Mouse (Mus musculus): ENCODE measurements around the gene Nsd1.
"Not testable (repeated sequence)": the region's sequence is repeated elsewhere in the genome, so short reads cannot be mapped to it uniquely, and the experiment has no call there.

The Nsd1 gene

DNA sequence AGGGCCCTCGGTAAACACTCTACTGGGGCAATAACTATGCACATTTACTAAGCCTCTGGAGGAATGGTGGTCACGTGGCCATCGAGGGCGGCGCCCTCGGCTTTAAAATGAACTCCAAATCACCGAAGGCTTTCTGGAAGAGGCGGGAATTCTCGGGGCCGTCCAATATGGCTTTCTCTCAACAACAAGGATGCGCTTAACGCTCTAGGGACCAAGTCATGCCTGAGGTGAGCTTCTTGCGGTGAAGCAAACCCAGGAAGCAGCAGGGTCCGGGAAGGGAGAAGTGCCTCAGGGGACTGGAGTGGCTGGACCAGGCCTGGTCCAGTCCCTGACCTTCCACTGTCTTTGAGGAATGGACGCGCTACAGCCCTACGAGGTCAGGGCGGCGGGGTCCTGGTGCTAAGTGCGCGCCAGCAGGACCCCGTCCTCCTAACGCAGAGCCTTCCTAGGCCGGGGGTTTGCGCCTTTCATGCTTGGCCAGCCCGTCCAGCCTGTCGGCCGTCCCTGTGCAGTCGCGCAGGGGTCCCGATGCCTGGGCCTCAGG is at the start of gene Nsd1:
Gene Nsd1 (plus strand): TSS at position 134 of the 544 bp plus-strand sequence.
- no peak for DNase-seq

DNA sequence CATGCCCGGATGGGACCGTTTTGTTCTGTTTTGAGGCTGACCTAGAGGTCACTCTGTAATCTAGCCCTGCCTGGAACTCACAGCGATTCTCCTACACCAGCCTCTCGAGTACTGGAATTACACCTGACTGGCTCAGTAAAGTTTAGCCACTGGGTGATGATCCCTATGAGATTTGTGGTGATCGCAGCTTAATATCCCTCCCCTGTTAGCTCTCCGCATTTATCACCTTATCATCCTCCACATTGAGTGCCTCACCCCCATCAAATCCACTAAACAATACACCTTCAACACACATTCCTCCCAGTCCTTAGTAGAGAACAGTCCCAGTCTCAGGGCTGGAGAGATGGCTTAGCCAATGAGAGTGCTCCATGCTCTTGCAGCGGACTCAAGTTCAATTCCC is 47.2 kb upstream of the Nsd1 start:
- no peak for DNase-seq

GRCm38 (mm10) chr13:55163553-55163952 is 46.0 kb upstream of the Nsd1 start:
- DNase-seq, result peak; percentile 77

DNA sequence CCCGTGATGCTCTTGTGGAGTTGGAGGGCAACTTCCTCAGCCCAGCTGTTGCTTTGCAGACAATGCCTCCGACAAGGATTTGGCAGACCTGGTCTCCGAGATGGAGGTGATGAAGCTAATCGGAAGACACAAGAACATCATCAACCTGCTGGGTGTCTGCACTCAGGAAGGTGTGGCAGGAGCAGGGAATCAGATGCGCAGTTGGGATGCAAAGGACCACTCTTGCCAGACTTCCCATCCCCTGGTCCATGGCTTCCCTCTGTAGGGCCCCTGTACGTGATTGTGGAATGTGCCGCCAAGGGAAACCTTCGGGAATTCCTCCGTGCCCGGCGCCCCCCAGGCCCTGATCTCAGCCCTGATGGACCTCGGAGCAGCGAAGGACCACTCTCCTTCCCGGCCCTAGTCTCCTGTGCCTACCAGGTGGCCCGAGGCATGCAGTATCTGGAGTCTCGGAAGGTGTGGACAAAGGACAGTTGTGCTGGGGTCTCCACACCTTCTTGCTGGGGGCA is 43.7 kb upstream of the Nsd1 start:
- DNase-seq, result no peak

DNA sequence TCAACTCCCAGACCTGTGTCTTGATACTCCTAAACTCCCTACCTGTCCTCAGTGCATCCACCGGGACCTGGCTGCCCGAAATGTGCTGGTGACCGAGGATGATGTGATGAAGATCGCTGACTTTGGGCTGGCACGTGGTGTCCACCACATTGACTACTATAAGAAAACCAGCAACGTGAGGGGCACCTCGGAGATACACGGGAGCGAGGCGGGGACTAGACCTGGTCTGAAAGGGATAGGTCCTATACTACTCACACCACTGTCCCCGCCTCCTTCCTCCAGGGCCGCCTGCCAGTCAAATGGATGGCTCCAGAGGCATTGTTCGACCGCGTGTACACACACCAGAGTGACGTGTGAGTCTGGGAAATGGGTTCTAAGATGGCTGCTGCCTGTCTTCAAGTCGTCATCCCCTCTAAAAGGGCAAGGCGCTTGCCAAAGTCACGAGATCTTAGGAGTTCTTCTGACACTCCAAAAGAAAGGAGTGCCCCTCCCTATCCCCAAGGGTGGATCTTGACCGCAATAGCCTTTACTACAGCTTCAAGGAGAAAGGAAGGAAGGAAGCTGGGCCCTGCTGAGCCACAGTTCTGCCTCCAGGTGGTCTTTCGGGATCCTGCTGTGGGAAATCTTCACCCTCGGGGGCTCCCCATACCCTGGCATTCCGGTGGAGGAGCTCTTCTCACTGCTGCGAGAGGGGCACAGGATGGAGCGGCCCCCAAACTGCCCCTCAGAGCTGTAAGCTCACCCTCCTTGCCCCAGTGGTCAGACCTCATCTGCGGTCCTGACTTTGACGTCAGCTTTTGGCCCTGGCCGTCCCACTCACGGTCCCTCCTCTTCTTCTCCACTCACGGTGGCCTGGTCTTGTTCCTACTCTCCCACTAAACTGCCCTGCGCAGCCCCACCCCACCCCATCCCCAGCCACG is 42.5 kb upstream of the Nsd1 start:
- DNase-seq, result no peak

DNA sequence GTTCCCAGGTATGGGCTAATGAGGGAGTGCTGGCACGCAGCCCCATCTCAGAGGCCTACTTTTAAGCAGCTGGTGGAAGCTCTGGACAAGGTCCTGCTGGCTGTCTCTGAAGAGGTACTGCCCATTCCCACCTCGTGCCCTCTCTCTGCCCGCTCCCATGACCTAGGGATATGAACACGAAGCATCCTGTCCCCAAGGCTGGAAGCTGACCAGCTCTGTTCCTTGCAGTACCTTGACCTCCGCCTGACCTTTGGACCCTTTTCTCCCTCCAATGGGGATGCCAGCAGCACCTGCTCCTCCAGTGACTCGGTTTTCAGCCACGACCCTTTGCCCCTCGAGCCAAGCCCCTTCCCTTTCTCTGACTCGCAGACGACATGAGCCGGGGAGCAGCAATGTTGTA is 41.8 kb upstream of the Nsd1 start:
- DNase-seq, result no peak

DNA sequence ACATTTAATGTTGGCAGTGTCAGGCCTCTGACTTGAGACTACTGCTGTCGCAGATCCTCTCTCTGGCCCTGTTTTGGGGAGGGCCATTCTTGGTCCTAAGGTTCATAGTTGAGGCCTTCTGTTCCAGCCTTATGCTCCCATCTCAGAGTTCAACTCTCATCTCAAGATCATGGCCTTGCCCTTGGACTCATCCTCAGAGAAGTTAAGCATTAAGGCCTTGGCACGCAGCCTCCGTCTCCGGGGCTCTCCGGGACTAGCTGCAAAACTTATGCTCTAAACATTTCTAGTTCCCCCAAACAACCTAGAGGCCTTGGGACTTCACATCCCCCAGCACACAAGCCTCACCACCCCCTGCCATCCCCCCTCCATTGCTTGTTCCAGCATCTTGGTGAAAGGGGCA is 41.3 kb upstream of the Nsd1 start:
- DNase-seq, result no peak

DNA sequence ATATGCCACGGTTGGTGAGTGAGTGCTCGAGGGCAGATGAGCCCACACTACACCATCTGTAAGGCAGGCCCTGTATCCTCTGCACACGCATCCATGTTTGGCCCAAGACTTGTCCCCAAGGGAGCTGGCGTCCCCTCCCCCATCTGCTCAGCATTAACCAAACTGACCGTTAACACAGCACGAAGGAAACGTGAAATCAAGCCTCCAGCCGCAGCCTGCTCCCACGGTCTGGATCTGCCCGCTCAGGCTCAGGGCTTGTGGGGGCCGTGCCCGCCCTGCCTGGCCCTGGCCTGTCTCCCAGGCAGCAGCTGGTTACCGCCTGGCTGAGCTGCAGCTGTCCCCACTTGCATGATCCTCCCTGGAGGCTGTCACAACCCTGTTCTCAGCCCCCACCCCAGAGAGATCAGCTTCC is 40.6 kb upstream of the Nsd1 start:
- DNase-seq, result peak; percentile 86

DNA sequence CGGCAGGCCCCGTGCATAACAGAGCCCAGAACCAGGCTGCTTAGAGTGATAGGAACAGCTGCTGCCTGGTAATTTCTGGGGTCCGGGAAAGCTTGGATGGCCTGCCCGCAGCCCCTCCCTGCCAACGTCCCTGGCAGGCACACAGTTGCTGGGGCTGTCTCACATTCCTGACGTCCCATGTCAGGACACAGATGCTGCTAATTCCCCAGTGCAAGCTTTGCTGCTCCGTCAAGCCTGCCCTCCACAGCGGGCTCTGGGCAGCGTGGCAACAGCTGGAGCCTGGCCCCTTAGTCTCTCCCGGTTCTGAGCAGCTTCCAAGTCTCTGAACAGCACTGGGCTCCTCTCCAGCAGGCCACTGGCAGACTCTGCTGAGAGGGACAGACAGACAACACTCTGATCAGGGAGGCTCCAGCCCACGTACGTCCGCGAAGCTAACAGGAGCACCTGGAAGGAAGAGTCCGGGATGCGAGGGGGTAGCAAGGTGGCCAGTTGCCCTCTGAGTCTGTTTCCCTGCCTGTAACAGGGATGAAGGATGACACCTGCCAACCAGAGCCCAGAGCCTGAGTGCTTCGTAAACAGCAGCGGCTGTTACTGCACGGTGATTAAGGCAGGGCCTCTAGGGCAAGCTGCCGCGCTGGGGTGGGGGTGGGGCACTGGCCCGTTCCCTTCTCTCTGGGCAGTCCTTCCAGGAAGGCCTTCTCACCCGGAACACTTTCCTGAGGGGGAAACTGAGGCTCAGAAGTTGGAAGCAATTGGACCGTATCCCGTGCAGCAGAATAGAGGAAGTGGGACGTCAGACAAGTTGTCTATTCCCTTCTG is 37.9 kb upstream of the Nsd1 start:
- peak; percentile 82 for DNase-seq

DNA sequence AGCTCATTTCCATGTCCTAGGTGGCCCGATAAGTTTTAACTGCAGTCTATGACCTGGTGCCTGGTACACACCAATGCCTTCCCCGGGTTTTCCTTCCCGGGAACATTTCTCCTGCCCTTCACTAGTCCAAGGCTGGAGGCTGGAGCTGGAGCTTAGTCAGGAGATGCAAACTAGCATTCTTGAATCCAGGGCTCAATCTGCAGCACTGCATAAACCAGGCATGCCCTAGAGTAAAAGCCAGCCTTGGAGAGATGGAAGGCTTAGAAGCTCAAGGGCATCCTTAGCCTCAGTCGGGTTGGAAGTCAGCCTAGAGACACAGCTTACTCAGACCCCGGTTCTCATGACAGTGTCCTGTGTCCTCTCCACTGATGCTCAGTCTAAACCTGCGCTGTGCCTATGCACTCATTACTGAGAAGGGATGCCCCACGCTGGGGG is 37.2 kb upstream of the Nsd1 start:
- DNase-seq, result no peak

DNA sequence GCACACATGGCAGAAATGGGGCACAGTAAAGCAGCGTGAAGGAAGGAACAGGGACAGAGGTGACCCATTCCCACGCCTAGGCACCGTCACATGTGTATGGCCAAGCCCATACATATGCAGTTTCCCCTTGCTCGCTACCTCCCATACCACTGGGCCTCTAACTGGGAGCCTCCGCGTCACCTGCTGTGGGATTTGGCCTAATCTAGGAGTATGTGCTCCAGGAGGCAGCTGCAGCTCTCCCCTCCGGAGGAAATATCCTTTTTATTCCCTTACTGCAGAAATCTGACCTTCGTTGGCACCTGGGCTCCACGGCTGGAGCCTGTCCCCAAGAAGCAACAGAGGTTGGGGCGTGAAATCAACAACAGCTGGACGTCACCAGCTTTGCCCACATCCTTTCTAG is 35.2 kb upstream of the Nsd1 start:
- no peak for DNase-seq

- no peak for DNase-seq
These were observed 33.3 kb upstream of the Nsd1 start for GRCm38 (mm10) chr13:55176265-55176664.

DNA sequence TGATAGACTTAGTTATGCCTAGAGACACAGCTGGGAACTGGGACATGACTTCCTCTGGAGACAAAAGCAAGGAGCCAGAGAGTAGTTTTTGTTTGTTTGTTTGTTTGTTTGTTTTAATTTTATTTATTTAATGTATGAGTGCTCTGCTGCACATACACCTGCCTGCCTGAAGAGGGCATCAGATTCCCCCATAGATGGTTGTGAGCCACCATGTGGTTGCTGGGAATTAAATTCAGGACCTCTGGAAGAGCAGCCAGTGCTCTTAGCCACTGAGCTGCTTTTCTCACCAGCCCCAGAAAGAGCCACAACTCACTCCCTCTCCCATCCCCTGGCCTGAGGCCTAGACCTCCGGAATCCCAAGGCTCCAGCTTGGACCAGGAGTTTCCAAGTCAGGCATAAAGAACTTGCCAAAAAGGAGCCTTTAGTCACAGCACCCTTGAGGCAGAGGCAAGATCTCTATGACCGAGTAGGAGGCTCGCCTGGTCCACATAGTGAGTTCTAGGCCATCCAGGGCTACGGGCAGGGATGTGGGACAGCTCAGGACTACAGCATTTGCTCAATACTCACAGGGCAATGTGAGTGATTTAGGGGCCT is 31.6 kb upstream of the Nsd1 start:
- peak; percentile 39 for DNase-seq

GRCm38 (mm10) chr13:55178556-55178955 is 31.0 kb upstream of the Nsd1 start:
- DNase-seq, result peak; percentile 86

- no peak for DNase-seq
These were observed 30.0 kb upstream of the Nsd1 start for GRCm38 (mm10) chr13:55179591-55179990.

- DNase-seq, result no peak
These were observed 27.8 kb upstream of the Nsd1 start for GRCm38 (mm10) chr13:55181786-55182172.

DNA sequence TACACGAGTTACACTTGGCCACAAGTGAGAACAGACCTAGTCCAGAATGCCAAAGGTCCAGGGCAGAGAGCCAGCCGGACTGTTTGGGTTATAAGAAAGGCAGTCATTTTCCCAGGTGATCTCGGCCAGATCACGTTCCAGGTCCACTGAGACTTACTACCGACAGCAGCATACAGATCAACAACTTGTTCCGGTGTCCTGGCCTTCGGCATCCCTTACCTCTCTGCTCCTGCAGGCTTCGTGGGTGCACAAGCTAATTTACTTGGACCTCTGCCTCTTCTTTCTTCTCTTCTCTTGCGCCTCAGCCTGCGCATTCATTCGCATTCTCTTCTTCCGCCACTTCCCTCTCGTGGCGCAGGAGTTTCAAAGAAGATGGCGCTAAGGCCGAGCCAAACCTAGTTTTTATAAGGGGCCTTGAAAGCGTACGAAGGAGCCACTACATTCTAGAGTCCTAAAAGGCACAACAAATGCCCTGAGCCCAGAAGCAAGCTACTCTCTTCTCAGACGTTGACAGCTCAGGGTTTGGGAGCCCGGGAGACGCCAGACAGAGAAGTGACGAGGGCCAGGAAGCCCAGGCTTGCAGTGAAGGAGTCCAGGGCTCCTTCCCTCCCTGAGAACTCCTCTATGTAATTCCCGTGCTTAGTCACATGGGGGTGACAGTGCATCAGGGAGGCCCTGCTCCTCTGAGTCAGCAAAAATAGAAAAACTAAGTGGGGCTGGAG is 27.2 kb upstream of the Nsd1 start:
- peak; percentile 89 for DNase-seq

GRCm38 (mm10) chr13:55183382-55183781 is 26.2 kb upstream of the Nsd1 start:
- no peak for DNase-seq

- not testable (repeated sequence) for DNase-seq
These were observed 22.5 kb upstream of the Nsd1 start for GRCm38 (mm10) chr13:55187062-55187461.

GRCm38 (mm10) chr13:55189531-55190107 is 20.0 kb upstream of the Nsd1 start:
- DNase-seq, result no peak

- peak; percentile 98 for DNase-seq
These were observed 19.3 kb upstream of the Nsd1 start for GRCm38 (mm10) chr13:55190121-55190868.
